Mouse (Mus musculus) hindbrain, embryonic 11.5 days (tissue): ENCODE results near the gene Zfp36l1. TPM values are rescaled to one million over a fixed set of nuclear protein-coding genes. Genes with fewer than 3 reads are reported as not detected.
A peak's percentile ranks its signal among the peaks of the same experiment; 100 is the strongest.

Source experiments
- ATAC-seq: fragments of 200-750 bp; cut with Nextera tagmentation; 2 replicates; pipeline ENCODE4 v1.8.0; 2017; ENCODE audit warnings: mild to moderate bottlenecking, moderate TSS enrichment, moderate library complexity; ENCODE audit not compliant: low FRiP score
- DNase-seq: peaks from one replicate; pipeline ENCODE4 v3.0.0-alpha.2; 2015; ENCODE audit warnings: low spot score
- H3K27ac ChIP-seq: fragments of 300-500 bp; sonication (generic); 2 replicates; pipeline ENCODE4 v1.5.1; 2014; ENCODE audit warnings: mild to moderate bottlenecking, low read depth, low read length
- H3K27me3 ChIP-seq: fragments of 300-500 bp; sonication (generic); 2 replicates; pipeline ENCODE4 v1.6.1; 2014; ENCODE audit warnings: mild to moderate bottlenecking, low read length, moderate library complexity, mixed read lengths; ENCODE audit not compliant: control insufficient read depth, insufficient read depth
- H3K36me3 ChIP-seq: fragments of 300-500 bp; sonication (generic); 2 replicates; pipeline ENCODE4 v1.6.1; 2014; ENCODE audit warnings: mild to moderate bottlenecking, low read length, moderate library complexity, mixed read lengths; ENCODE audit not compliant: control insufficient read depth, insufficient read depth
- H3K4me1 ChIP-seq: fragments of 300-500 bp; sonication (generic); replicated peaks from 2 replicates; pipeline ENCODE4 v1.6.1; 2014; ENCODE audit warnings: low read length, mixed read lengths; ENCODE audit not compliant: control insufficient read depth, insufficient read depth
- H3K4me2 ChIP-seq: fragments of 300-500 bp; sonication (generic); replicated peaks from 2 replicates; pipeline ENCODE4 v1.6.1; 2014; ENCODE audit warnings: mild to moderate bottlenecking, low read depth, low read length
- H3K4me3 ChIP-seq: fragments of 300-500 bp; sonication (generic); 2 replicates; pipeline ENCODE4 v1.5.1; 2014; ENCODE audit warnings: low read depth, low read length
- H3K9ac ChIP-seq: fragments of 300-500 bp; sonication (generic); 2 replicates; pipeline ENCODE4 v1.6.1; 2014; ENCODE audit warnings: low read depth, low read length
- H3K9me3 ChIP-seq: fragments of 300-500 bp; sonication (generic); 2 replicates; pipeline ENCODE4 v1.6.1; 2016; ENCODE audit warnings: low read length; ENCODE audit not compliant: control insufficient read depth
- WGBS: fragments of 180-500 bp; shearing (Covaris S2); extraction: QIAGEN DNeasy Blood & Tissue Kit; methylation state at CpG from one replicate; pipeline ENCODE4 v1.1.7; 2014; 5-methylcytosine and 5-hydroxymethylcytosine counted together
- polyA plus RNA-seq: library from polyadenylated mRNA; unstranded; fragments of >200 nt; fragmentation: Nextera tagmentation; extraction: Ambion mirVana; gene quantifications from 2 replicates; pipeline ENCODE4 v1.2.1, GENCODE M21; 2014

The Zfp36l1 gene
- polyA plus RNA-seq, 1 experiment from 2014 or later: 127 TPM

GRCm38 (mm10) chr12:80091080-80091479, 21.7 kb downstream of the Zfp36l1 start:
- H3K9me3 ChIP-seq: no peaks in the 10 kb centered on the region
- ATAC-seq: no peak
- no peak overlapping the region for H3K4me2 ChIP-seq
- no peak overlapping the region for H3K27ac ChIP-seq
- DNase-seq: no peak
- H3K9ac ChIP-seq: no peak overlapping the region
- H3K27me3 ChIP-seq: no peaks in the 10 kb centered on the region
- 53% methylated on average over 8 of the region's 8 CpGs for WGBS
- H3K4me3 ChIP-seq: no peak overlapping the region
- H3K36me3 ChIP-seq: no peaks in the 10 kb centered on the region
- H3K4me1 ChIP-seq: no peaks in the 10 kb centered on the region

GRCm38 (mm10) chr12:80090529-80090928, 22.3 kb downstream of the Zfp36l1 start:
- no peaks in the 10 kb centered on the region for H3K4me1 ChIP-seq
- no peaks in the 10 kb centered on the region for H3K27me3 ChIP-seq
- ATAC-seq (no peak), DNase-seq (no peak)
- no peak overlapping the region for H3K9ac ChIP-seq
- WGBS: 68% methylated on average over 5 of the region's 5 CpGs
- no peaks in the 10 kb centered on the region for H3K36me3 ChIP-seq
- H3K4me2 ChIP-seq: no peak overlapping the region
- no peak overlapping the region for H3K4me3 ChIP-seq
- H3K27ac ChIP-seq: no peak overlapping the region
- H3K9me3 ChIP-seq: no peaks in the 10 kb centered on the region

- no peak overlapping the region for H3K9ac ChIP-seq
- WGBS: 84% methylated on average over 4 of the region's 4 CpGs
- no peak overlapping the region for H3K27ac ChIP-seq
- peaks cover 5% of the 10 kb centered on the region for H3K4me1 ChIP-seq
- no peaks in the 10 kb centered on the region for H3K27me3 ChIP-seq
- no peaks in the 10 kb centered on the region for H3K36me3 ChIP-seq
- ATAC-seq (no peak), DNase-seq (no peak)
- no peaks in the 10 kb centered on the region for H3K9me3 ChIP-seq
- no peak overlapping the region for H3K4me2 ChIP-seq
- no peak overlapping the region for H3K4me3 ChIP-seq
Observed at GRCm38 (mm10) chr12:80088143-80088542, 24.7 kb downstream of the Zfp36l1 start.

GRCm38 (mm10) chr12:80084446-80085112, 28.2 kb downstream of the Zfp36l1 start:
- 0 out of 2 replicates have a peak overlapping the region, but pooled peaks have one; percentile 24 for H3K27ac ChIP-seq
- 45% methylated on average over 7 of the region's 7 CpGs for WGBS
- H3K9ac ChIP-seq: no peak overlapping the region
- H3K4me3 ChIP-seq: no peak overlapping the region
- ATAC-seq: no peak
- H3K4me2 ChIP-seq: no peak overlapping the region
- H3K27me3 ChIP-seq: no peaks in the 10 kb centered on the region
- no peak for DNase-seq
- peaks cover 5% of the 10 kb centered on the region for H3K4me1 ChIP-seq
- no peaks in the 10 kb centered on the region for H3K9me3 ChIP-seq
- H3K36me3 ChIP-seq: no peaks in the 10 kb centered on the region

GRCm38 (mm10) chr12:80083937-80084336, 28.9 kb downstream of the Zfp36l1 start:
- ATAC-seq (no peak), DNase-seq (no peak)
- Histone ChIP-seq H3K27me3 (no peaks in the 10 kb centered on the region), H3K4me3 (no peak overlapping the region), H3K36me3 (no peaks in the 10 kb centered on the region), H3K9ac (no peak overlapping the region), H3K27ac (0 out of 2 replicates have a peak overlapping the region, but pooled peaks have one; percentile 24), H3K4me1 (peaks cover 5% of the 10 kb centered on the region), H3K9me3 (no peaks in the 10 kb centered on the region), H3K4me2 (no peak overlapping the region)
- WGBS: 7% methylated on average over 2 of the region's 3 CpGs

GRCm38 (mm10) chr12:80083133-80083821, 29.5 kb downstream of the Zfp36l1 start:
- H3K9ac ChIP-seq: no peak overlapping the region
- no peak overlapping the region for H3K4me2 ChIP-seq
- no peaks in the 10 kb centered on the region for H3K36me3 ChIP-seq
- no peak overlapping the region for H3K4me3 ChIP-seq
- H3K27ac ChIP-seq: no peak overlapping the region
- H3K9me3 ChIP-seq: no peaks in the 10 kb centered on the region
- DNase-seq: no peak
- peaks cover 5% of the 10 kb centered on the region for H3K4me1 ChIP-seq
- 62% methylated on average over 7 of the region's 7 CpGs for WGBS
- no peaks in the 10 kb centered on the region for H3K27me3 ChIP-seq
- ATAC-seq: no peak

- H3K4me2 ChIP-seq: no peak overlapping the region
- no peak for DNase-seq
- H3K27me3 ChIP-seq: no peaks in the 10 kb centered on the region
- no peak for ATAC-seq
- peaks cover 5% of the 10 kb centered on the region for H3K4me1 ChIP-seq
- WGBS: 96% methylated on average over 4 of the region's 4 CpGs
- H3K36me3 ChIP-seq: no peaks in the 10 kb centered on the region
- H3K9ac ChIP-seq: no peak overlapping the region
- no peak overlapping the region for H3K4me3 ChIP-seq
- no peaks in the 10 kb centered on the region for H3K9me3 ChIP-seq
- no peak overlapping the region for H3K27ac ChIP-seq
Observed at GRCm38 (mm10) chr12:80082730-80083129, 30.1 kb downstream of the Zfp36l1 start.

- Histone ChIP-seq H3K9ac (no peak overlapping the region), H3K27me3 (no peaks in the 10 kb centered on the region), H3K9me3 (no peaks in the 10 kb centered on the region), H3K4me3 (no peak overlapping the region), H3K36me3 (no peaks in the 10 kb centered on the region), H3K4me1 (peaks cover 5% of the 10 kb centered on the region), H3K4me2 (no peak overlapping the region), H3K27ac (no peak overlapping the region)
- DNase-seq: no peak
- 83% methylated on average over 2 of the region's 2 CpGs for WGBS
- no peak for ATAC-seq
Observed at GRCm38 (mm10) chr12:80081440-80081839, 31.4 kb downstream of the Zfp36l1 start.

GRCm38 (mm10) chr12:80079937-80080336, 32.9 kb downstream of the Zfp36l1 start:
- DNase-seq (no peak), ATAC-seq (no peak)
- H3K36me3 ChIP-seq: no peaks in the 10 kb centered on the region
- no peaks in the 10 kb centered on the region for H3K27me3 ChIP-seq
- no peak overlapping the region for H3K4me2 ChIP-seq
- no peaks in the 10 kb centered on the region for H3K9me3 ChIP-seq
- H3K4me1 ChIP-seq: peaks cover 5% of the 10 kb centered on the region
- H3K27ac ChIP-seq: no peak overlapping the region
- H3K4me3 ChIP-seq: no peak overlapping the region
- H3K9ac ChIP-seq: no peak overlapping the region
- WGBS: 77% methylated on average over 4 of the region's 4 CpGs
